Mouse (Mus musculus) kidney, postnatal 0 days (tissue): ENCODE data around the gene Poglut1. TPM values are rescaled to one million over a fixed set of nuclear protein-coding genes. Genes with fewer than 3 reads are reported as not detected.

Source experiments
- ATAC-seq: fragments of 200-750 bp; cut with Nextera tagmentation; replicated peaks from 2 replicates; pipeline ENCODE4 v1.8.0; 2017; ENCODE audit warnings: low read depth, moderate number of reproducible peaks, moderate TSS enrichment, moderate library complexity; ENCODE audit not compliant: low FRiP score
- DNase-seq: peaks from one replicate; pipeline ENCODE4 v3.0.0-alpha.2; 2016; ENCODE audit warnings: low spot score
- H3K27ac ChIP-seq: fragments of 300-500 bp; sonication (generic); 2 replicates; pipeline ENCODE4 v1.5.1; 2014; ENCODE audit warnings: mild to moderate bottlenecking
- H3K27me3 ChIP-seq: fragments of 300-500 bp; sonication (generic); 2 replicates; pipeline ENCODE4 v1.6.1; 2014; ENCODE audit warnings: low read length, mixed read lengths; ENCODE audit not compliant: insufficient read depth
- H3K36me3 ChIP-seq: fragments of 300-500 bp; sonication (generic); 2 replicates; pipeline ENCODE4 v1.6.1; 2014; ENCODE audit warnings: low read length, mixed read lengths; ENCODE audit not compliant: insufficient read depth
- H3K4me1 ChIP-seq: fragments of 300-500 bp; sonication (generic); replicated peaks from 2 replicates; pipeline ENCODE4 v1.6.1; 2014; ENCODE audit warnings: antibody characterized with exemption, low read length, mixed read lengths; ENCODE audit not compliant: insufficient read depth
- H3K4me2 ChIP-seq: fragments of 300-500 bp; sonication (generic); 2 replicates; pipeline ENCODE4 v1.6.1; 2014; ENCODE audit warnings: mild to moderate bottlenecking, low read length, moderate library complexity, mixed read lengths
- H3K4me3 ChIP-seq: fragments of 300-500 bp; sonication (generic); replicated peaks from 2 replicates; pipeline ENCODE4 v1.5.1; 2014; ENCODE audit warnings: low read depth, low read length
- H3K9ac ChIP-seq: fragments of 300-500 bp; sonication (generic); 2 replicates; pipeline ENCODE4 v1.6.1; 2014; ENCODE audit warnings: low read depth, low read length
- H3K9me3 ChIP-seq: fragments of 300-500 bp; sonication (generic); replicated peaks from 2 replicates; pipeline ENCODE4 v1.6.1; 2016; ENCODE audit warnings: low read length, inconsistent platforms, mixed read lengths
- CTCF ChIP-seq: IDR thresholded peaks from 2 replicates; pipeline ENCODE4 v1.5.1; 2016; ENCODE audit warnings: antibody characterized with exemption, low read depth, mild to moderate bottlenecking, moderate library complexity
- whole genome bisulfite sequencing: fragments of 180-500 bp; shearing (Covaris S2); extraction: QIAGEN DNeasy Blood & Tissue Kit; methylation state at CpG from one replicate; pipeline ENCODE4 v1.1.7; 2014; 5-methylcytosine and 5-hydroxymethylcytosine counted together
- polyA plus RNA-seq: library from polyadenylated mRNA; unstranded; fragments of >200 nt; fragmentation: Nextera tagmentation; extraction: Ambion mirVana; gene quantifications from 2 replicates; pipeline ENCODE4 v1.2.1, GENCODE M21; 2015

The Poglut1 gene
- polyA plus RNA-seq, 1 experiment from 2014 or later, result 43.2 TPM

DNA sequence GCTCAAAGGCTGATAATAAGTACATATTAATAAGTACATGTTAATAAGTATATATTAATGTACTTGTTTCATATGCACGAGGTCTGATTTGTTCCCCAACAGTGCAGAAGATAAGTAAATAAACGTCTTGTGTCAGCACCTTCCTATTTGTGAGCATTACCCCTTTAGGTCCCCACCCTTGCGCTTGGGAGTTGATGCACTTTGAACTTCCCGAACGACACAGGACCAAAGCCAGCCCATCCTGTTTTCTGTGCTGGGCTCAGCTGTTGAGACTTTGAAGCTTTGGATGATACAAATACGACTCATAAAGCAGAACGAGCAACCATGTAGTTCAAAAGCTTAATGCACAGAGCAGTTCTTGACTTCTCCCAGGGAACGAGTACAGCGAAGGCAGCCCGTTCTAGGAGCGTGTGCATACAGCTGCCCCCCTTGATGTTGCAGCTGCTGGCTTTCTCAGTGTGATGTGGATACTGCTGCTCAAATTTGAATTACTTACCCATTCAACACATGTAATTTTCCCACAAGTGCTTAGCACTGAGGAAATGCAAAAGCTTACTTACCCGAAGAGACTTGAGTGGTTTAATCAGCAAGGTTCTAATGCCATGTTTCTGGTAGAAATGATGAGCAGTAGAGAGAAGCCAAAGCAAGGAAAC lies 42.1 kb upstream of the Poglut1 start:
- Histone ChIP-seq H3K4me2 (no peak overlapping the region), H3K9ac (no peak overlapping the region), H3K27ac (no peak overlapping the region), H3K27me3 (no peaks in the 10 kb centered on the region), H3K9me3 (no peaks in the 10 kb centered on the region), H3K4me3 (no peak overlapping the region), H3K36me3 (peaks cover 40% of the 10 kb centered on the region), H3K4me1 (no peaks in the 10 kb centered on the region)
- ATAC-seq (no peak), DNase-seq (no peak)
- no peak for TF ChIP-seq CTCF
- 82% methylated on average over 12 of the region's 12 CpGs for WGBS

DNA sequence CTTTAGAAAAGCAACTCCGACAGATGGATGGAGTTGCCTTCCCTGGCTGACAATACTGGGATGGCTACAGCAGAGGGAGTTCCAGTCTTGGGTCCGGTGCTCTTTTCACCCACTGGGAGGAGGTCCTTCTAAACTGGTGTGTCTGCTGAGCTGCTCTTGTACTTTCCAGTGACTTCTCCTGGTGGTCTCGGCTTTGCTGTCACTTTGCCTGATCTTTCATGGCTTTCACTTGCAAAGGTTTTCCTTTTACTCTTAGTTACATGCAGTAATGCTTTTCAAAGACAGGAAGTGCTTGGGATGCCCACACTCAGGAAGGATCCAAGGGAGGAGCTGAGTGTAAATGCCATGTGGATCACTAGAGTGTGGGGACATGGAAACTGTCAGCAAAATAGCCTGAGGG lies 41.4 kb upstream of the Poglut1 start:
- no peak overlapping the region for H3K27ac ChIP-seq
- H3K4me3 ChIP-seq, result no peak overlapping the region
- H3K9me3 ChIP-seq, result no peaks in the 10 kb centered on the region
- ATAC-seq (no peak), DNase-seq (no peak)
- H3K9ac ChIP-seq, result no peak overlapping the region
- H3K36me3 ChIP-seq, result peaks cover 44% of the 10 kb centered on the region
- H3K27me3 ChIP-seq, result no peaks in the 10 kb centered on the region
- no peaks in the 10 kb centered on the region for H3K4me1 ChIP-seq
- 64% methylated on average over 3 of the region's 3 CpGs for WGBS
- TF ChIP-seq CTCF, result no peak
- H3K4me2 ChIP-seq, result no peak overlapping the region

DNA sequence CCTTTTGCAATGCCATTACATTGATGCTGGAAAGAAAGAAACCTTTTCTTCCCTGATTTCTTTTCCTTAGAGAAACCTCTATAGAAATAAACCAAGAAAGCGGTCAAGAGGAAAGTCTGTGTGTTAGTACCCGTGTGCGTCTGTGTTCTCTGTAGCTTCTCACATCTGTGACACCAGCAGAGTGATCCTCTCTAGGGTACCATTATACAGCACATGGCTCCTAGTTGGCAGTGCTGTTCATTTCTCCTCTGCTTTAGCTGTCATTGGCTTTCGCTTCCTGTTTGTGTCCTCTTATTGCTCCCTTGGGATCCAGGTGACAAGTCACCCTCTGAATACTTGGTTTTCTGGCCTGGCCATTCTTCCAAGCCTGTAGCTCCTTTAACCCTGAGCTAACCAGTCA lies 37.5 kb upstream of the Poglut1 start:
- TF ChIP-seq CTCF, result no peak
- Histone ChIP-seq H3K36me3 (peaks cover 70% of the 10 kb centered on the region), H3K4me3 (no peak overlapping the region), H3K27ac (no peak overlapping the region), H3K9ac (no peak overlapping the region), H3K4me2 (no peak overlapping the region), H3K9me3 (no peaks in the 10 kb centered on the region), H3K27me3 (no peaks in the 10 kb centered on the region), H3K4me1 (no peaks in the 10 kb centered on the region)
- WGBS, result 88% methylated on average over 4 of the region's 4 CpGs
- no peak for ATAC-seq
- no peak for DNase-seq

DNA sequence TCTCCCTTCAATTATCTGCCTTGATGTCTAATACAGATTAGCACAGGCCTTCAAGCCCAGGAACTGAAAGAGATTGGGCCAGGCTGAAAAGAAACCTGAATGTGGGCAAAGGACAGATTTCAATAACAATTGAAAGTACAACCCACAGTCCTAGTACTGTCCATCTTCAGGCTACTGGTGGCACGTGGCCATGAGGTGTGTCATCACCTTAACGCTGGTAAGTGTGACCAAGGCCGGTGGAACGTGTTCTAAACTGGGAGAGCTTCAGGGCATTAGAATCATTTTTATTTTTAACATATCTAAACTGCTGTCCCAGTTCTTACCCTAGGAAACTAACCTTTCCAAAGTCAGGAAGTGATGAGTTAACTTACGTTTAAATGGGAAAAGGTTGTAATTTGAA lies 37.1 kb upstream of the Poglut1 start:
- Histone ChIP-seq H3K4me3 (no peak overlapping the region), H3K9me3 (no peaks in the 10 kb centered on the region), H3K27me3 (no peaks in the 10 kb centered on the region), H3K36me3 (peaks cover 70% of the 10 kb centered on the region), H3K4me1 (no peaks in the 10 kb centered on the region), H3K27ac (no peak overlapping the region), H3K9ac (no peak overlapping the region), H3K4me2 (no peak overlapping the region)
- WGBS, result 90% methylated on average over 5 of the region's 5 CpGs
- no peak for ATAC-seq
- no peak for DNase-seq
- TF ChIP-seq CTCF, result no peak

DNA sequence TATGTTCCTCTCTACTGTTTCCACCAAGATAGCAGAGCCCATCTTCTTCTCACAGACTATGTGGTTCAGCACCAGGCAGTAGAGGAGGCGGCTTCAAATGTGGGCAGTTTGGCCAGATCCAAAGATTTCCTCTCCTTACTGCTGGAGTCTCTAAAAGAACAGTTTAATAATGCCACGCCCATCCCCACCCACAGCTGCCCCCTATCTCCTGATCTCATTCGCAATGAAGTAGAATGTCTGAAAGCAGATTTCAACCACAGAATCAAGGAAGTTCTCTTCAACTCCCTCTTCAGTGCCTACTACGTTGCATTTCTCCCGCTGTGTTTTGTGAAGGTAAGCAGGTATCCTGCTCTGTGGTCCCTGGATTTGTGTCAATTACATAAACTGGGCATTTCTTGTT lies 35.1 kb upstream of the Poglut1 start:
- Histone ChIP-seq H3K4me2 (no peak overlapping the region), H3K4me1 (no peaks in the 10 kb centered on the region), H3K36me3 (peaks cover 68% of the 10 kb centered on the region), H3K27me3 (no peaks in the 10 kb centered on the region), H3K9ac (no peak overlapping the region), H3K27ac (no peak overlapping the region), H3K4me3 (no peak overlapping the region), H3K9me3 (no peaks in the 10 kb centered on the region)
- WGBS, result 86% methylated on average over 5 of the region's 5 CpGs
- no peak for ATAC-seq
- DNase-seq, result no peak
- no peak for TF ChIP-seq CTCF

DNA sequence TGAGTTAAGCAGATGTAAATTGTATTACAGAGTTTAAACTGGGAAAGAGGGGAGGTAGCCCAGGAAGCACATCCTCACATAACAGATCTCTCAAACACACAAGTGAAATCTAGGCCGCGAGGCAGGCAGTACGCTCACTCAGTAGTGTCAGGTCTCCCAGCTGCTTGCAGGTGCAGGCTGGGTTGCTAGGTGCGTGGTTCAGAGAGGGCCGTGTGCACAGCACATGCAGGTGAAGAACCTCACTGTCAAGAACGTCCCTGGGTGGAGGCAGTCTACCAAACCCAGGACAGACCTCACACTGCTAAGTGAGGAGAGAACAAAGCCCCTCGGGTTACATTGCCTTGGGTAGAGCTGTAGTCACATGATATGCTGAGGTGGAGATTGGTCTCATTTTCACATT lies 34.7 kb upstream of the Poglut1 start:
- Histone ChIP-seq H3K9ac (no peak overlapping the region), H3K4me2 (no peak overlapping the region), H3K27me3 (no peaks in the 10 kb centered on the region), H3K36me3 (peaks cover 64% of the 10 kb centered on the region), H3K4me3 (no peak overlapping the region), H3K9me3 (no peaks in the 10 kb centered on the region), H3K27ac (no peak overlapping the region), H3K4me1 (no peaks in the 10 kb centered on the region)
- WGBS, result 86% methylated on average over 7 of the region's 7 CpGs
- no peak for TF ChIP-seq CTCF
- DNase-seq (no peak), ATAC-seq (no peak)

DNA sequence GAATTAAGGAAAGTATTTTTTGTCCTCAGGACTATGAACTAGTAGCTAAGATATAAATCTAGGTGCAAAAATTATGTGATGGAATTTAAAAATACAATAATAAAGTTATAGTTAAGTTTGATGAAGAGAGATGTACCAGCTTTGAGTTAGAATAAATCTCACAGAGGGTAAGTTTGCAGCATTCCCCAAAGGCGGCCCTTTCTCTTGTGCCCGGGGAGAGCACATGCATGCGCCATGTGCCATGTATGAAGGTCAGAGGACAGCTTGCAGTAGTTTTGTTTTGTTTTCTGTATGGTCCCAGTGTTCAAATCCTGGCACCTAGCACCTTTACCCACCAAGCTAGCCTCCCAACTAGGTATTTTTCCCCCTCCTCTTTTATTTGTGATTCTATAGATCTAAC lies 21.4 kb upstream of the Poglut1 start:
- DNase-seq (no peak), ATAC-seq (no peak)
- Histone ChIP-seq H3K9me3 (no peaks in the 10 kb centered on the region), H3K27ac (no peak overlapping the region), H3K4me3 (no peak overlapping the region), H3K36me3 (peaks cover 42% of the 10 kb centered on the region), H3K27me3 (no peaks in the 10 kb centered on the region), H3K9ac (no peak overlapping the region), H3K4me2 (no peak overlapping the region), H3K4me1 (no peaks in the 10 kb centered on the region)
- TF ChIP-seq CTCF, result no peak
- WGBS, result 96% methylated on average over 3 of the region's 3 CpGs
